ENCODE assay signal across 24 mouse cellular contexts in the genomic region with DNA sequence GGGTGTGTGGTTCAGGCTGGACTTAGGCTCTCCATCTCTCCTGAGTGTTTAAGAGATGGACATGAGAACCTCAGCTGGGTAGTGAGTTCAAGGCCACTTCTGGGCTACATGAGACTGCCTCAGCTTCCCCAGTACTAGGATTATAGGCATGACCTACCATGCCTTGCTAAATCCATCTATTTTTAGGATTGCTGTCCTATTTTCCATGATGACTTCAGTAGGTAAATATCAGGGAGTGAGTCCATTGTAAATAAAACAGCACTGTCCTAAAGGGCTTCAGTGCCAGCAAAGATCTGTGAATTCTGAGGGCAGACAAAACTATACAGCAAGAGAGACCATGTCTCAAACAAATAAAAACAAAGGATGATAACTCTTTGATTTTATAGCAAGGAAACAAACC. TPM values are rescaled to one million over a fixed set of nuclear protein-coding genes. Genes with fewer than 3 reads are reported as not detected.
"Had no signal": no experiment of that assay in that cellular context is flagged by ENCODE, and none has a peak within 500 bp of the region (broad histone marks: within the 10 kb centered on the region; RNA-seq: fewer than 3 reads in every experiment).

No protein-coding gene starts in this region.

- H3K36me3 ChIP-seq: midbrain, embryonic 15.5 days had no signal

- H3K9me3 ChIP-seq: lung, embryonic 15.5 days; megakaryocyte, embryonic 14.5 days; midbrain, embryonic 13.5 days; midbrain, embryonic 15.5 days; neural tube, embryonic 12.5 days; stomach, embryonic 15.5 days had no signal

- H3K4me3 ChIP-seq: lung, embryonic 15.5 days; megakaryocyte, embryonic 14.5 days; midbrain, embryonic 13.5 days; midbrain, embryonic 15.5 days; neural tube, embryonic 12.5 days; stomach, embryonic 15.5 days had no signal

- H3K4me2 ChIP-seq: lung, embryonic 15.5 days; midbrain, embryonic 11.5 days; midbrain, embryonic 13.5 days; midbrain, embryonic 15.5 days; neural tube, embryonic 12.5 days; stomach, embryonic 15.5 days had no signal

- H3K9ac ChIP-seq: lung, embryonic 15.5 days; midbrain, embryonic 13.5 days; midbrain, embryonic 15.5 days; neural tube, embryonic 12.5 days; stomach, embryonic 15.5 days had no signal

- ATAC-seq: lung, postnatal 0 days; midbrain, embryonic 13.5 days; midbrain, embryonic 15.5 days had no signal

- H3K4me1 ChIP-seq: stomach, embryonic 15.5 days had no signal

- H3K27me3 ChIP-seq: lung, embryonic 15.5 days; megakaryocyte, embryonic 14.5 days; midbrain, embryonic 13.5 days; midbrain, embryonic 15.5 days; neural tube, embryonic 12.5 days; stomach, embryonic 15.5 days had no signal

- H3K27ac ChIP-seq: lung, embryonic 15.5 days; macrophage; midbrain, embryonic 13.5 days; midbrain, embryonic 15.5 days; neural tube, embryonic 12.5 days; stomach, embryonic 15.5 days; stomach, postnatal 0 days had no signal

- DNase-seq: lung, adult 2 months; lung, postnatal 14 days; lung, postnatal 36 days; right cerebral cortex, postnatal 14 days; thymus, adult 2 months; thymus, postnatal 25 days; thymus, postnatal 4 days had no signal

RNA-seq across cellular contexts. Expression of gene 4930558C23Rik, which starts 37.0 kb away (rescaled TPM):
- total RNA-seq: megakaryocyte progenitor cell, adult 5-6 weeks; midbrain, postnatal 0 days; monocyte, adult 5-6 weeks; neutrophil, adult 5-6 weeks had no signal
- polyA plus RNA-seq: lung, embryonic 15.5 days; macrophage; midbrain, embryonic 11.5 days; midbrain, embryonic 13.5 days; midbrain, embryonic 15.5 days; midbrain, postnatal 0 days; neural tube, embryonic 12.5 days; neural tube, embryonic 14.5 days; spleen, adult 2 months; stomach, embryonic 15.5 days; thymus, adult 2 months; urinary bladder, adult 2 months had no signal
